8 mouse cellular contexts compared by ENCODE assay signal in genomic region chr11:69415327-69415667, GRCm38 (mm10). TPM values are rescaled to one million over a fixed set of nuclear protein-coding genes. Genes with fewer than 3 reads are reported as not detected.
A peak's percentile ranks its signal among the peaks of the same experiment; 100 is the strongest.
DNase-seq lines count a peak whose midpoint lies in the region; ATAC-seq lines count a peak whose summit lies in the region.

No protein-coding gene starts in this region.

- H3K36me3 ChIP-seq in intestine, embryonic 15.5 days: no peaks in the 10 kb centered on the region
- no peaks in the 10 kb centered on the region for H3K36me3 ChIP-seq in liver, embryonic 15.5 days (replicated peaks)

- peak overlapping the region; percentile 92 for H3K4me2 ChIP-seq in intestine, embryonic 15.5 days (replicated peaks)
- H3K4me2 ChIP-seq in liver, embryonic 15.5 days: peak overlapping the region; percentile 100

- peaks cover 60% of the 10 kb centered on the region for H3K4me1 ChIP-seq in intestine, embryonic 15.5 days (replicated peaks)
- peaks cover 96% of the 10 kb centered on the region for H3K4me1 ChIP-seq in liver, embryonic 15.5 days (replicated peaks)

- H3K27me3 ChIP-seq in intestine, embryonic 15.5 days (replicated peaks): no peaks in the 10 kb centered on the region
- H3K27me3 ChIP-seq in liver, embryonic 15.5 days: peaks cover 47% of the 10 kb centered on the region

- intact Hi-C loops in gastrocnemius, postnatal 14 days (cut with DNase I; ENCODE audit: low total_unique reads): no loop called here

- 1% methylated on average over 3 of the region's 3 CpGs for WGBS in intestine, embryonic 15.5 days
- 10% methylated on average over 3 of the region's 3 CpGs for WGBS in liver, embryonic 15.5 days (ENCODE audit: insufficient replicate concordance)

- ATAC-seq in intestine, embryonic 15.5 days: no peak
- no peak for ATAC-seq in liver, embryonic 15.5 days (ENCODE audit: insufficient read depth)

- peak; percentile 36 to 71 for DNase-seq in spleen, postnatal 4 days (ENCODE audit: low spot score in 2 of 2)
- no peak for DNase-seq in spleen, adult 18-20 months
- DNase-seq in cerebellum, postnatal 10 days: peak; percentile 92 to 94
- DNase-seq in gastrocnemius, postnatal 14 days: peak; percentile 87
- DNase-seq in retina, postnatal 1 day: peak; percentile 91
- no peak for DNase-seq in frontal cortex, postnatal 25 days (ENCODE audit: low spot score in 2 of 2)

- H3K9ac ChIP-seq in intestine, embryonic 15.5 days: peak overlapping the region; percentile 74
- H3K9ac ChIP-seq in liver, embryonic 15.5 days: peak overlapping the region; percentile 33; the same call in 1 of the 2 replicates

- no peaks in the 10 kb centered on the region for H3K9me3 ChIP-seq in intestine, embryonic 15.5 days
- H3K9me3 ChIP-seq in liver, embryonic 15.5 days (replicated peaks): no peaks in the 10 kb centered on the region

- peak overlapping the region; percentile 58 for H3K4me3 ChIP-seq in intestine, embryonic 15.5 days (replicated peaks)
- H3K4me3 ChIP-seq in liver, embryonic 15.5 days (replicated peaks): peak overlapping the region; percentile 56

- H3K27ac ChIP-seq in intestine, embryonic 15.5 days: peak overlapping the region; percentile 99
- peak overlapping the region; percentile 79 for H3K27ac ChIP-seq in liver, embryonic 15.5 days (replicated peaks)

RNA-seq across cellular contexts. Expression of gene Kdm6b, which starts 1.8 kb away (rescaled TPM):
- 10 to 100 TPM; 30.3 to 31.4 TPM for total RNA-seq in gastrocnemius, postnatal 14 days (2021)
- 23.7 and 24.3 TPM in 2 replicates for polyA plus RNA-seq in intestine, embryonic 15.5 days (2015; fragmentation: Nextera tagmentation; extraction: Ambion mirVana)
- 4.0 TPM in 2 replicates for polyA plus RNA-seq in liver, embryonic 15.5 days (2015; fragmentation: Nextera tagmentation; extraction: Ambion mirVana)

RNA-seq across cellular contexts. Expression of gene Tmem88, which starts 17.3 kb away (rescaled TPM):
- total RNA-seq in gastrocnemius, postnatal 14 days (2021): 10 to 100 TPM; 12.8 to 15.2 TPM
- polyA plus RNA-seq in intestine, embryonic 15.5 days (2015; fragmentation: Nextera tagmentation; extraction: Ambion mirVana): 30.7 and 32.1 TPM in 2 replicates
- 6.6 and 7.1 TPM in 2 replicates for polyA plus RNA-seq in liver, embryonic 15.5 days (2015; fragmentation: Nextera tagmentation; extraction: Ambion mirVana)

RNA-seq across cellular contexts. Expression of gene Cyb5d1, which starts 19.9 kb away (rescaled TPM):
- total RNA-seq in gastrocnemius, postnatal 14 days (2021): 10 to 100 TPM; 19.0 to 20.7 TPM
- polyA plus RNA-seq in intestine, embryonic 15.5 days (2015; fragmentation: Nextera tagmentation; extraction: Ambion mirVana): 22.7 and 24.8 TPM in 2 replicates
- polyA plus RNA-seq in liver, embryonic 15.5 days (2015; fragmentation: Nextera tagmentation; extraction: Ambion mirVana): 9.6 and 11.0 TPM in 2 replicates

RNA-seq across cellular contexts. Expression of gene Naa38, which starts 20.0 kb away (rescaled TPM):
- 10 to 100 TPM; 79.5 to 87.9 TPM for total RNA-seq in gastrocnemius, postnatal 14 days (2021)
- polyA plus RNA-seq in intestine, embryonic 15.5 days (2015; fragmentation: Nextera tagmentation; extraction: Ambion mirVana): 154 and 182 TPM in 2 replicates
- polyA plus RNA-seq in liver, embryonic 15.5 days (2015; fragmentation: Nextera tagmentation; extraction: Ambion mirVana): 77.2 and 88.0 TPM in 2 replicates

RNA-seq across cellular contexts. Expression of gene Chd3, which starts 46.1 kb away (rescaled TPM):
- total RNA-seq in gastrocnemius, postnatal 14 days (2021): 10 to 100 TPM; 25.5 to 28.7 TPM
- 39.9 and 44.1 TPM in 2 replicates for polyA plus RNA-seq in intestine, embryonic 15.5 days (2015; fragmentation: Nextera tagmentation; extraction: Ambion mirVana)
- polyA plus RNA-seq in liver, embryonic 15.5 days (2015; fragmentation: Nextera tagmentation; extraction: Ambion mirVana): 3.4 and 5.8 TPM in 2 replicates

Comparison
In these comparisons a context has a peak if more than half of its experiments do, and no peak if none do; other contexts are left out.
1. DNase-seq: peak in spleen, postnatal 4 days (2 of 2), cerebellum, postnatal 10 days (2 of 2), gastrocnemius, postnatal 14 days (single experiment) and retina, postnatal 1 day (single experiment); none in spleen, adult 18-20 months (0 of 2) and frontal cortex, postnatal 25 days (0 of 2).